Mouse (Mus musculus): ENCODE measurements around the gene Sh3bp5l.

The Sh3bp5l gene

GRCm38 (mm10) chr11:58378763-58379278 is 48.3 kb downstream of the Sh3bp5l start, which contains the start of gene Lypd8:
TSS of gene Lypd8 (plus strand) at chr11:58379043.
- DNase-seq (ENCODE audit: low read depth) = no peak

- DNase-seq (ENCODE audit: low read depth) = no peak
These were observed 49.0 kb downstream of the Sh3bp5l start for GRCm38 (mm10) chr11:58379516-58379915.

GRCm38 (mm10) chr11:58382471-58382870 is 51.9 kb downstream of the Sh3bp5l start:
- DNase-seq (ENCODE audit: low read depth) = no peak

Measured in induced T-regulatory cell, adult 2 months (primary cell).